ENCODE assay signal across 15 mouse cellular contexts in genomic region chr16:93218402-93218801, GRCm38 (mm10).
DNase-seq lines count a peak whose midpoint lies in the region; ATAC-seq lines count a peak whose summit lies in the region.
"Had no signal": no experiment of that assay in that cellular context is flagged by ENCODE, and none has a peak within 500 bp of the region (broad histone marks: within the 10 kb centered on the region; RNA-seq: fewer than 3 reads in every experiment).

No protein-coding gene starts in this region.

- H3K27ac ChIP-seq in limb, embryonic 11.5 days (replicated peaks; ENCODE audit: low read depth, low read length), result no peak overlapping the region
- no peak overlapping the region for H3K27ac ChIP-seq in limb, embryonic 10.5 days
- H3K27ac ChIP-seq: heart, embryonic 10.5 days; midbrain, embryonic 12.5 days; neural tube, embryonic 15.5 days had no signal

- H3K4me3 ChIP-seq in limb, embryonic 11.5 days (ENCODE audit: low read depth, low read length), result no peak overlapping the region
- no peak overlapping the region for H3K4me3 ChIP-seq in limb, embryonic 10.5 days
- H3K4me3 ChIP-seq: erythroblast, embryonic 14.5 days; heart, embryonic 10.5 days; midbrain, embryonic 12.5 days; neural tube, embryonic 15.5 days had no signal

- peak; percentile 9 for DNase-seq in embryo, embryonic 11 days
- DNase-seq in embryo, embryonic 9.5 days (ENCODE audit: extremely low spot score), result no peak
- peak; percentile 28 for DNase-seq in limb, embryonic 11.5 days (ENCODE audit: low spot score)
- DNase-seq in limb, embryonic 10.5 days (ENCODE audit: low spot score), result no peak
- DNase-seq in A20 (ENCODE audit: low read depth, low spot score) (peak; percentile 7), ZHBTc4 (ENCODE audit: low read depth, low spot score) (peak; percentile 10)
- no peak for DNase-seq in neural tube, embryonic 10.5 days (ENCODE audit: extremely low spot score, low spot score)
- no peak for DNase-seq in ovary, adult 18-20 months (ENCODE audit: low spot score)
- DNase-seq: cerebellum, postnatal 25 days had no signal

- H3K27me3 ChIP-seq in limb, embryonic 11.5 days (ENCODE audit: control insufficient read depth, insufficient read depth, low read length), result peaks cover 6% of the 10 kb centered on the region; the same call in 1 of the 2 replicates
- H3K27me3 ChIP-seq in limb, embryonic 10.5 days (ENCODE audit: low read depth, poor library complexity, severe bottlenecking), result peaks cover 43% of the 10 kb centered on the region

- 63% methylated on average over 10 of the region's 10 CpGs for WGBS in limb, embryonic 11.5 days
- 75% methylated on average over 10 of the region's 10 CpGs for WGBS in limb, embryonic 10.5 days

- no peak overlapping the region for H3K4me2 ChIP-seq in limb, embryonic 11.5 days (ENCODE audit: low read depth, severe bottlenecking)
- H3K4me2 ChIP-seq: neural tube, embryonic 15.5 days had no signal

- ATAC-seq in limb, embryonic 11.5 days (ENCODE audit: insufficient number of reproducible peaks, low FRiP score, low TSS enrichment, low read depth), result no peak
- ATAC-seq: activated CD4-positive, CD25-positive, alpha-beta regulatory T cell, adult 4 months; inflammation-experienced regulatory T-cells, adult 6 months had no signal

- H3K9me3 ChIP-seq in limb, embryonic 11.5 days (ENCODE audit: control insufficient read depth, low read length), result no peaks in the 10 kb centered on the region
- H3K9me3 ChIP-seq in limb, embryonic 10.5 days (replicated peaks), result no peaks in the 10 kb centered on the region
- H3K9me3 ChIP-seq: heart, embryonic 10.5 days; midbrain, embryonic 12.5 days; neural tube, embryonic 15.5 days had no signal

- H3K36me3 ChIP-seq in limb, embryonic 11.5 days (ENCODE audit: control insufficient read depth, insufficient read depth, low read length), result no peaks in the 10 kb centered on the region
- no peaks in the 10 kb centered on the region for H3K36me3 ChIP-seq in limb, embryonic 10.5 days
- H3K36me3 ChIP-seq: heart, embryonic 10.5 days; midbrain, embryonic 12.5 days; neural tube, embryonic 15.5 days had no signal

- no peak overlapping the region for H3K9ac ChIP-seq in limb, embryonic 11.5 days (ENCODE audit: low read length)
- H3K9ac ChIP-seq: midbrain, embryonic 12.5 days; neural tube, embryonic 15.5 days had no signal

- no peaks in the 10 kb centered on the region for H3K4me1 ChIP-seq in limb, embryonic 11.5 days (ENCODE audit: control insufficient read depth, insufficient read depth, low read length)
- H3K4me1 ChIP-seq in limb, embryonic 10.5 days, result peaks cover 2% of the 10 kb centered on the region
- H3K4me1 ChIP-seq: heart, embryonic 10.5 days; neural tube, embryonic 15.5 days had no signal

Comparison
In these comparisons a context has a peak if more than half of its experiments do, and no peak if none do; other contexts are left out.
1. DNase-seq: peak in embryo, embryonic 11 days (single experiment), limb, embryonic 11.5 days (single experiment), A20 (single experiment) and ZHBTc4 (single experiment); none in embryo, embryonic 9.5 days (single experiment), limb, embryonic 10.5 days (single experiment), neural tube, embryonic 10.5 days (single experiment) and ovary, adult 18-20 months (single experiment).